Mouse (Mus musculus): ENCODE results near the gene Dok3. TPM values are rescaled to one million over a fixed set of nuclear protein-coding genes. Genes with fewer than 3 reads are reported as not detected.

Dok3 gene
- total and polyA plus RNA-seq, 3 experiments: 1.6 to 4.3 TPM; not detected in 1

DNA sequence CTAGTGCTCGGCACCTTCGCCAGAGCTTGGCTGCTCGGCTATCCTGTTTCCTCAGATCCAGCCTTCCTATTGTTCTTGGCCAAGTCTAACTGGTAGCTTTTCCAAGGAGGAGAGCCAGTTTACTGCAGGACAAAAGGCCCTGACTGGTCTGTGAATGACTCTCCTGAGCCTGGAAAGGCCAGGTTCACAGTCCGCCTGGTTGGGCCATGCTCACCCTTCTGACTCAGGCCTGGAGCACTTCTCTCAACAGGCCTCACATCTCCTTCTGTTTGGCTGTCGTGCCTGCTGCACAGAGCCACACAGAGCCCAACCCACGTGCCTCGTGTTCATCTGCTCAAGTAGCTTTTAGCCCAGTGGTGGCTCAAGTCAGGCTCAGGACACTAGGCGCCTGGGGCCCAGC lies 6.4 kb downstream of the Dok3 start:
- Histone ChIP-seq H3K4me3 (ENCODE audit: control insufficient read depth in 1 of 2, insufficient read depth in 1 of 2, low read depth in 2 of 2, low read length in 2 of 2) (no peak overlapping the region), H3K9ac (ENCODE audit: control insufficient read depth, low read depth, low read length, poor library complexity, severe bottlenecking) (no peak overlapping the region), H3K36me3 (ENCODE audit: control insufficient read depth in 1 of 2, insufficient read depth in 2 of 2, low read length in 2 of 2) (peaks cover 0 to 6% of the 10 kb centered on the region in 2 experiments; a peak in 1 of 4 replicates), H3K27me3 (ENCODE audit: control insufficient read depth in 1 of 2, insufficient read depth in 2 of 2, low read length in 2 of 2) (no peaks in the 10 kb centered on the region), H3K27ac (ENCODE audit: control insufficient read depth, low read depth, low read length) (no peak overlapping the region), H3K9me3 (replicated peaks; ENCODE audit: insufficient read depth, low read length) (no peaks in the 10 kb centered on the region), H3K79me2 (ENCODE audit: control insufficient read depth, insufficient read depth, low read length, poor library complexity) (no peaks in the 10 kb centered on the region), H3K4me1 (ENCODE audit: control insufficient read depth in 1 of 2, insufficient read depth in 2 of 2, low read length in 2 of 2) (peaks cover 0 to 7% of the 10 kb centered on the region in 2 experiments; a peak in 2 of 4 replicates)
- no peak for DNase-seq (ENCODE audit: low read depth, low spot score)
- no peak for TF ChIP-seq ZNF384 (IDR thresholded peaks at IDR 0.05; ENCODE audit: low read depth, low read length)
- no peak for TF ChIP-seq NRF1 (IDR thresholded peaks at IDR 0.05; ENCODE audit: insufficient read depth, low read depth, low read length, poor library complexity, severe bottlenecking)
- TF ChIP-seq CHD1 (IDR thresholded peaks at IDR 0.05; ENCODE audit: low read depth, low read length): no peak
- TF ChIP-seq SIN3A (IDR thresholded peaks at IDR 0.05; ENCODE audit: low read length): no peak
- no peak for TF ChIP-seq EP300 (IDR thresholded peaks at IDR 0.05; ENCODE audit: low read depth in 1 of 2, low read length in 2 of 2)
- no peak for TF ChIP-seq MAFK (IDR thresholded peaks at IDR 0.05; ENCODE audit: borderline replicate concordance, low read depth, low read length)
- no peak for TF ChIP-seq TCF12 (IDR thresholded peaks at IDR 0.05; ENCODE audit: low read depth, low read length)
- no peak for TF ChIP-seq POLR2AphosphoS5 (IDR thresholded peaks at IDR 0.05; ENCODE audit: borderline replicate concordance, low read depth, low read length)
- no peak for TF ChIP-seq HCFC1 (IDR thresholded peaks at IDR 0.05; ENCODE audit: low read depth, low read length)
- no peak for TF ChIP-seq MYB (IDR thresholded peaks at IDR 0.05; ENCODE audit: low read depth, low read length)
- TF ChIP-seq UBTF (IDR thresholded peaks at IDR 0.05; ENCODE audit: borderline replicate concordance, insufficient read depth, low read depth, low read length): no peak
- TF ChIP-seq USF1 (IDR thresholded peaks at IDR 0.05; ENCODE audit: low read depth, low read length): no peak
- TF ChIP-seq CTCF (IDR thresholded peaks at IDR 0.05 in 2 of 3, conservative IDR thresholded peaks at IDR 0.05 in 1 of 3; ENCODE audit: control insufficient read depth in 1 of 3, insufficient read depth in 1 of 3, low read depth in 2 of 3, low read length in 3 of 3, poor library complexity in 1 of 3, severe bottlenecking in 1 of 3): no peak
- no peak for TF ChIP-seq BHLHE40 (IDR thresholded peaks at IDR 0.05; ENCODE audit: borderline replicate concordance, low read depth, low read length)

DNA sequence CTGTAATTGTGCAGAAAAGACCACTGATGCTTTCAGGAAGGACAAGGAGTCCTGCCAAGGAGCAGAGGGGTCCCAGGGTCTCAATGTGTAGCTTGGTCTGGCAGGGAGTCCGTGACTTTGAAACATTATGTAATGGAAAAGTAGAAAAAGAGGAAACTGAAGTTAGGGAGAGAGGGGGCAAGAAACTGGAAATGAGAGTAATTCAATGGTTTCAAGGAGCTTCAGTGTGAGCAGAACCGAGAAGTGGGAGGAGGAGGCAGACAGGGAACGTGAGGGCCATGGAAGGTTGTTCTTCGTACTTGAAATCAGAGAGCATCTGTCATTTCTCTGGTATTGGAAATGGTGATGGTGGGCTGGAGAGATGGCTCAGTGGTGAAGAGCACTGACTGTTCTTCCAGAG lies 9.5 kb downstream of the Dok3 start:
- no peak overlapping the region for H3K27ac ChIP-seq (ENCODE audit: control insufficient read depth, low read depth, low read length)
- H3K9me3 ChIP-seq (replicated peaks; ENCODE audit: insufficient read depth, low read length): no peaks in the 10 kb centered on the region
- no peak for TF ChIP-seq TBP (IDR thresholded peaks at IDR 0.05; ENCODE audit: low read depth, low read length)
- no peak for TF ChIP-seq MAX (IDR thresholded peaks at IDR 0.05; ENCODE audit: low read length)
- no peak for TF ChIP-seq BHLHE40 (IDR thresholded peaks at IDR 0.05; ENCODE audit: borderline replicate concordance, low read depth, low read length)
- no peak for TF ChIP-seq MAFK (IDR thresholded peaks at IDR 0.05; ENCODE audit: borderline replicate concordance, low read depth, low read length)
- TF ChIP-seq ETS1 (IDR thresholded peaks at IDR 0.05; ENCODE audit: low read depth, low read length): no peak
- TF ChIP-seq USF1 (IDR thresholded peaks at IDR 0.05; ENCODE audit: low read depth, low read length): no peak
- TF ChIP-seq ZNF384 (IDR thresholded peaks at IDR 0.05; ENCODE audit: low read depth, low read length): no peak
- no peak for TF ChIP-seq CTCF (IDR thresholded peaks at IDR 0.05 in 2 of 3, conservative IDR thresholded peaks at IDR 0.05 in 1 of 3; ENCODE audit: control insufficient read depth in 1 of 3, insufficient read depth in 1 of 3, low read depth in 2 of 3, low read length in 3 of 3, poor library complexity in 1 of 3, severe bottlenecking in 1 of 3)
- no peak for TF ChIP-seq ELF1 (IDR thresholded peaks at IDR 0.05; ENCODE audit: low read depth, low read length)
- TF ChIP-seq TAL1 (IDR thresholded peaks at IDR 0.05; ENCODE audit: low read length): no peak
- no peak for TF ChIP-seq MYC (IDR thresholded peaks at IDR 0.05; ENCODE audit: low read depth, low read length)
- TF ChIP-seq NRF1 (IDR thresholded peaks at IDR 0.05; ENCODE audit: insufficient read depth, low read depth, low read length, poor library complexity, severe bottlenecking): no peak
- TF ChIP-seq RAD21 (IDR thresholded peaks at IDR 0.05; ENCODE audit: low read depth, low read length): no peak
- TF ChIP-seq MYB (IDR thresholded peaks at IDR 0.05; ENCODE audit: low read depth, low read length): no peak
- TF ChIP-seq ZC3H11A (IDR thresholded peaks at IDR 0.05; ENCODE audit: low read depth, low read length): no peak
- TF ChIP-seq POLR2AphosphoS5 (IDR thresholded peaks at IDR 0.05; ENCODE audit: borderline replicate concordance, low read depth, low read length): no peak
- TF ChIP-seq KAT2A (conservative IDR thresholded peaks at IDR 0.05; ENCODE audit: low read depth, low read length): no peak
- H3K4me3 ChIP-seq (ENCODE audit: control insufficient read depth in 1 of 2, insufficient read depth in 1 of 2, low read depth in 2 of 2, low read length in 2 of 2): no peak overlapping the region
- H3K36me3 ChIP-seq (ENCODE audit: control insufficient read depth in 1 of 2, insufficient read depth in 2 of 2, low read length in 2 of 2): no peaks in the 10 kb centered on the region
- H3K27me3 ChIP-seq (ENCODE audit: control insufficient read depth in 1 of 2, insufficient read depth in 2 of 2, low read length in 2 of 2): no peaks in the 10 kb centered on the region
- DNase-seq (ENCODE audit: low read depth, low spot score): no peak
- H3K4me1 ChIP-seq (ENCODE audit: control insufficient read depth in 1 of 2, insufficient read depth in 2 of 2, low read length in 2 of 2): no peaks in the 10 kb centered on the region
- no peak overlapping the region for H3K9ac ChIP-seq (ENCODE audit: control insufficient read depth, low read depth, low read length, poor library complexity, severe bottlenecking)
- H3K79me2 ChIP-seq (ENCODE audit: control insufficient read depth, insufficient read depth, low read length, poor library complexity): no peaks in the 10 kb centered on the region

Data from MEL (cell line).